Mouse (Mus musculus): ENCODE measurements at regions not wholly inside any gene's neighbourhood (a gene's known extent, or its start where the extent isn't known, plus 50 kb on each side); places are given as distances from the start of the nearest gene placed in this dataset.

DNA sequence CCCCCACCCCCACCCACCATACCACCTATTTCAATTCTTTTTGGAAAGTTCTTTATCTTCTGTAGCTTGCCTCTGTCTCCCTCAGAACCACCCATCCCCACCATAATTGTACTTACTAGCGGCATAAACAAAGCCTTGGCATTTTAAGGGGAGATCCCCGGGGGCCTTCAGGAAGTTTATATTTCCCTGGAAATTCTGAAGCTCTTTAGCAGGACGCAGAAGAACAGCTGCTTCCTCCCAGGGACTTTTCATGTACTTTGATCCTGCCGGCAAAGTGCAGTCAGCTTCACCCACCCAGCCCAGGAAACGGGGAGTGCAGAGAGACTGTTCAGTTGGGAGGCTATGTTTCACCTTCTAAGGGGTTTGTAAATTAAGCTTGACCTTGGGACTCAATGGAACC, 545.6 kb upstream of the Tbl1xr1 start:
- H3K4me3 ChIP-seq: no peak overlapping the region
- ATAC-seq (ENCODE audit: insufficient number of reproducible peaks, insufficient read depth, low FRiP score, low TSS enrichment): no peak
- WGBS: 23% methylated on average over 5 of the region's 5 CpGs
- no peaks in the 10 kb centered on the region for H3K4me1 ChIP-seq
- H3K4me2 ChIP-seq (replicated peaks): no peak overlapping the region
- H3K27ac ChIP-seq: no peak overlapping the region
- no peaks in the 10 kb centered on the region for H3K9me3 ChIP-seq
- no peaks in the 10 kb centered on the region for H3K27me3 ChIP-seq
- H3K9ac ChIP-seq: no peak overlapping the region
- no peaks in the 10 kb centered on the region for H3K36me3 ChIP-seq

DNA sequence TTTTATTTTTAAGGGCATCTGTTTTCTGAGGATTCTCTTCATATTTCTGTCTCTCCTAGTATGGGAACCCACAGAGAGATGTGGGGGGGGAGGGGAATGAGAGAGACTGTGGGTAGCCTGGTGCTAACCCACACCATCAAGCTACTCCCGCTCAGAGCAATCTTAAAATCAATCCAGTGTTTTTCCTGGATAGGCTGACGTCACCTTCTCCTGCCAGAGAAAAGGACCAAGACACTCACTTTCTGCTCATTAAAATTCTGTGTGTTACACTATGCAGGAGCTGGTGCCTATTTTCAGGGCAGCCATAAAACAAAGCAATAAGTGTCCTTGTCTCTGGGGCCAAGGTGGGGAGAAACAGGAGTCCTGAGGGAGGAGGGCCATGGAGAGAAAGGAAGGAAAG, 537.3 kb upstream of the Tbl1xr1 start:
- Histone ChIP-seq H3K9me3 (no peaks in the 10 kb centered on the region), H3K9ac (no peak overlapping the region), H3K27me3 (no peaks in the 10 kb centered on the region), H3K4me3 (no peak overlapping the region), H3K27ac (no peak overlapping the region), H3K36me3 (no peaks in the 10 kb centered on the region), H3K4me1 (no peaks in the 10 kb centered on the region; the same call in 1 of the 2 replicates), H3K4me2 (replicated peaks) (no peak overlapping the region)
- 57% methylated on average over 2 of the region's 2 CpGs for WGBS
- ATAC-seq (ENCODE audit: insufficient number of reproducible peaks, insufficient read depth, low FRiP score, low TSS enrichment): no peak

GRCm38 (mm10) chr3:21544456-21544855, 532.0 kb upstream of the Tbl1xr1 start:
- Histone ChIP-seq H3K4me2 (replicated peaks) (no peak overlapping the region), H3K27ac (no peak overlapping the region), H3K9ac (no peak overlapping the region), H3K27me3 (no peaks in the 10 kb centered on the region), H3K4me1 (peaks cover 23% of the 10 kb centered on the region), H3K9me3 (no peaks in the 10 kb centered on the region), H3K36me3 (no peaks in the 10 kb centered on the region), H3K4me3 (no peak overlapping the region)
- ATAC-seq (ENCODE audit: insufficient number of reproducible peaks, insufficient read depth, low FRiP score, low TSS enrichment): peak; percentile 47; the same call in 1 of the 2 replicates
- WGBS: 44% methylated on average over 2 of the region's 2 CpGs

- Histone ChIP-seq H3K4me1 (peaks cover 23% of the 10 kb centered on the region), H3K9ac (no peak overlapping the region), H3K27ac (peak overlapping the region; percentile 67; the same call in 1 of the 2 replicates), H3K36me3 (no peaks in the 10 kb centered on the region), H3K4me3 (no peak overlapping the region), H3K9me3 (no peaks in the 10 kb centered on the region), H3K4me2 (replicated peaks) (no peak overlapping the region), H3K27me3 (no peaks in the 10 kb centered on the region)
- no peak for ATAC-seq (ENCODE audit: insufficient number of reproducible peaks, insufficient read depth, low FRiP score, low TSS enrichment)
- 17% methylated on average over 5 of the region's 5 CpGs for WGBS
These were observed 531.1 kb upstream of the Tbl1xr1 start for GRCm38 (mm10) chr3:21545156-21545893.

DNA sequence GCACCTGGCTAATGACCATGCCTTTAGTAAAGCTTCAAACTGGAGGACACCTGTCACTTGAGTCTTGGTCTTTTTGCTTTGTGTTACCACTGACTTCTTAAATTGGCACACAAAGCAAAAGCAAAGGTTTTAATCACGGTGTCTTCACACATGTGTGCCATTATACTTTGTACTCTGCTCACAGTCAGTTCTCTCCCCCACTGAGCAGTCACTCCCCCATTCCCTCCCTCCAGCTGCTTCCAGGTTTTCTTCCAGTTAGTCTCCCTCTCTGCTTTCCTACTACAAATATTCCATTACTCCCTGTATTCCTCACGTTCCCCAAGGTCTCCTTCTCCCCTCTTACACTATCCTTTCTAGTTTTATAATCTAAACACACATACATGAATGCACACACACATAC, 530.0 kb upstream of the Tbl1xr1 start:
- WGBS: 42% methylated on average over 2 of the region's 2 CpGs
- Histone ChIP-seq H3K9me3 (no peaks in the 10 kb centered on the region), H3K4me1 (peaks cover 23% of the 10 kb centered on the region), H3K4me2 (replicated peaks) (no peak overlapping the region), H3K27ac (peak overlapping the region; percentile 67), H3K9ac (no peak overlapping the region), H3K36me3 (no peaks in the 10 kb centered on the region), H3K4me3 (no peak overlapping the region), H3K27me3 (no peaks in the 10 kb centered on the region)
- ATAC-seq (ENCODE audit: insufficient number of reproducible peaks, insufficient read depth, low FRiP score, low TSS enrichment): no peak

DNA sequence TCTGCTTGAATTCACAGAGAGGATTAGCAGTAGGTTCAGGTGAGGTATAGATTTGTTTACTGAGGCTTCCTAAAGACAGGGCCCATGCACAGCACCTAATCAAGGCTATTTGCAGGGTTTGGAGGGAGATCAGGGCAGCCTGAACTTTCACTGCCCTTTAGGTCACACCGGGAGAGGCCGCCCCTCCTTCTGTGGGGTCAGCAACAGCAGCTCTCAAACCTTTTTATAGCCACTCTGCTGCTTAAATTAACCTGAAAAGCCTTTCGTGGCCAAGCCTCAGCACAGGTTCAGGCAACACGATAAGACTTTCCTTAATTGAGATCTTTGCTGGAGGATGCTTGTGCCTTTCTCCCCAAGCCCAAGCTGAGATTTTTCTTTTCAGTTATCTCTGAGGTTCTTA, 526.8 kb upstream of the Tbl1xr1 start:
- no peak overlapping the region for H3K4me2 ChIP-seq (replicated peaks)
- peaks cover 29% of the 10 kb centered on the region for H3K4me1 ChIP-seq
- ATAC-seq (ENCODE audit: insufficient number of reproducible peaks, insufficient read depth, low FRiP score, low TSS enrichment): no peak
- H3K4me3 ChIP-seq: no peak overlapping the region
- WGBS: 43% methylated on average over 4 of the region's 4 CpGs
- H3K9me3 ChIP-seq: no peaks in the 10 kb centered on the region
- H3K27me3 ChIP-seq: no peaks in the 10 kb centered on the region
- no peak overlapping the region for H3K9ac ChIP-seq
- no peaks in the 10 kb centered on the region for H3K36me3 ChIP-seq
- no peak overlapping the region for H3K27ac ChIP-seq

DNA sequence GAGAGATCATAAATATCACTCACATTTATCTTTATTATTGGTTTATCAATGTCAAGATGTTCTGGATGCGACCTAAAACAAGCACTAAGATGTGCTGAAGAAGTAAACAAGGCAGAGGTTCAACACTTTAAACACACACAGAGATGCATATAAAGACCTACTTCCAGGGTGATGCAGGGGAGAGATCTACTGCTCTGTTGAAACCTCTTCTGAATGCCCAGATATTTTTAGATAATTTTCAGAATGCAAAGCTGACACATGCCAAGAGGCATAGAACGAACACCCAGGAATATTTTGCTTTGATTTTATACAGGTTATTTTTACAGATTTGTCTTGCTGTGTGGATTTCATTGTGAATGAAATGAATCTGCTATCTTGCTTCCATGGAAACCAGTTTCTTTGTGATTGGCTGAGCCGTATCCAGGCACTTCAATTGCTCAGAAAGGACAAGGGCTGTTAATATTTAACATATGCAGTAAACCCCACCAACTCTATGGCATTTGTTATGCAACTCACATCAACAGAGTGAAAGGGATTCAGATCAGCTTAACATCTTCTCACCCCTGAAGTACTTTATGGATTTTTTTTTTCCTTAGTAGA, 523.2 kb upstream of the Tbl1xr1 start:
- H3K9me3 ChIP-seq: no peaks in the 10 kb centered on the region
- ATAC-seq (ENCODE audit: insufficient number of reproducible peaks, insufficient read depth, low FRiP score, low TSS enrichment): no peak
- WGBS: 49% methylated on average over 3 of the region's 3 CpGs
- H3K36me3 ChIP-seq: no peaks in the 10 kb centered on the region
- H3K27me3 ChIP-seq: no peaks in the 10 kb centered on the region
- H3K4me3 ChIP-seq: no peak overlapping the region
- H3K27ac ChIP-seq: no peak overlapping the region
- no peak overlapping the region for H3K9ac ChIP-seq
- H3K4me1 ChIP-seq: peaks cover 5% of the 10 kb centered on the region; the same call in 1 of the 2 replicates
- H3K4me2 ChIP-seq (replicated peaks): no peak overlapping the region

DNA sequence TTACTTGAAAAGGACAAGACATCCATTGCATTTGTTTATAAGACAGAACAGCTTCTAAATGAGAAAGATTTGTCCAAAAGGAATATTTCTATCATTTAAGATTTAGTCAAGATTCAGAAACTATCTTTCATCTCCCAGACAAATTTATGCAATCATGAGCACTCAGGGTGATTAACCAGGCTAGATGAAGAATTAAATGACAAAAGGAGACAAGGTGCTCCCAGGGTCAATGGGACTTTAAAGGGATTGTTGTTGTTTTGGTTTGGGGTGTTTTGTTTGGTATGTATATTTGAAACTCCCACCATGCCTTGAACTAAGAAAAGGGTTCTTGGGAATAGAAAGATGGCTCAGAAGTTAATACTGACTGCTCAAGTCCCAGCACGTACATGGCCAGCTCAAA, 522.6 kb upstream of the Tbl1xr1 start:
- Histone ChIP-seq H3K36me3 (no peaks in the 10 kb centered on the region), H3K27me3 (no peaks in the 10 kb centered on the region), H3K27ac (no peak overlapping the region), H3K9ac (no peak overlapping the region), H3K9me3 (no peaks in the 10 kb centered on the region), H3K4me2 (replicated peaks) (no peak overlapping the region), H3K4me1 (peaks cover 5% of the 10 kb centered on the region; the same call in 1 of the 2 replicates), H3K4me3 (no peak overlapping the region)
- 41% methylated on average over 1 of the region's 1 CpGs for WGBS
- no peak for ATAC-seq (ENCODE audit: insufficient number of reproducible peaks, insufficient read depth, low FRiP score, low TSS enrichment)

- Histone ChIP-seq H3K9me3 (no peaks in the 10 kb centered on the region), H3K4me2 (replicated peaks) (no peak overlapping the region), H3K4me3 (no peak overlapping the region), H3K4me1 (peaks cover 5% of the 10 kb centered on the region; the same call in 1 of the 2 replicates), H3K9ac (no peak overlapping the region), H3K27me3 (no peaks in the 10 kb centered on the region), H3K27ac (no peak overlapping the region), H3K36me3 (no peaks in the 10 kb centered on the region)
- ATAC-seq (ENCODE audit: insufficient number of reproducible peaks, insufficient read depth, low FRiP score, low TSS enrichment): no peak
- WGBS: 71% methylated on average over 12 of the region's 12 CpGs
These were observed 518.5 kb upstream of the Tbl1xr1 start for GRCm38 (mm10) chr3:21557963-21558441.

GRCm38 (mm10) chr3:21562771-21563312, 513.6 kb upstream of the Tbl1xr1 start:
- peaks cover 13% of the 10 kb centered on the region for H3K4me1 ChIP-seq
- ATAC-seq (ENCODE audit: insufficient number of reproducible peaks, insufficient read depth, low FRiP score, low TSS enrichment): no peak
- no peak overlapping the region for H3K4me2 ChIP-seq (replicated peaks)
- no peak overlapping the region for H3K9ac ChIP-seq
- no peaks in the 10 kb centered on the region for H3K36me3 ChIP-seq
- H3K4me3 ChIP-seq: no peak overlapping the region
- no peaks in the 10 kb centered on the region for H3K9me3 ChIP-seq
- H3K27ac ChIP-seq: no peak overlapping the region
- WGBS: 79% methylated on average over 2 of the region's 2 CpGs
- H3K27me3 ChIP-seq: no peaks in the 10 kb centered on the region

DNA sequence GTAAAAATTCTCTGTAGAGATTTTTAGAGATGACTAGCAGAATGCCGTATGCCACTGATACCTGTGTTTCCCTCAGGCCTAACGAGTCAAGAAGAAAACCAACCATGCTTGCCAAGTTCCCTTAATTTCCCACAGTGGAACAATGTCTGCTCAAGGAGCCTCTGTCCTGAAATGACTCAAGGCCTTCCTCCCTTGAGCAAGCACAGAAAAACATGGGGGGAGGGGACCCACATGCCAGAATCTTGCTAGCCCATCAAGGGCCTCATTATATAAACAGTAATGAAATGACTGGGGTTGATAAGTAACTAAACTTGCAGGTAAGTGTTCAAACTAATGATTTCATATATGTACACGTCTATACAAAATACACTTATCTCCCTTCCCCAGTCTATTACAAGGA, 513.0 kb upstream of the Tbl1xr1 start:
- peak overlapping the region; percentile 82; the same call in 1 of the 2 replicates for H3K27ac ChIP-seq
- peaks cover 13% of the 10 kb centered on the region for H3K4me1 ChIP-seq
- no peak overlapping the region for H3K9ac ChIP-seq
- no peak overlapping the region for H3K4me2 ChIP-seq (replicated peaks)
- H3K4me3 ChIP-seq: no peak overlapping the region
- H3K36me3 ChIP-seq: no peaks in the 10 kb centered on the region
- no peaks in the 10 kb centered on the region for H3K9me3 ChIP-seq
- ATAC-seq (ENCODE audit: insufficient number of reproducible peaks, insufficient read depth, low FRiP score, low TSS enrichment): no peak
- WGBS: 51% methylated on average over 3 of the region's 3 CpGs
- H3K27me3 ChIP-seq: no peaks in the 10 kb centered on the region

DNA sequence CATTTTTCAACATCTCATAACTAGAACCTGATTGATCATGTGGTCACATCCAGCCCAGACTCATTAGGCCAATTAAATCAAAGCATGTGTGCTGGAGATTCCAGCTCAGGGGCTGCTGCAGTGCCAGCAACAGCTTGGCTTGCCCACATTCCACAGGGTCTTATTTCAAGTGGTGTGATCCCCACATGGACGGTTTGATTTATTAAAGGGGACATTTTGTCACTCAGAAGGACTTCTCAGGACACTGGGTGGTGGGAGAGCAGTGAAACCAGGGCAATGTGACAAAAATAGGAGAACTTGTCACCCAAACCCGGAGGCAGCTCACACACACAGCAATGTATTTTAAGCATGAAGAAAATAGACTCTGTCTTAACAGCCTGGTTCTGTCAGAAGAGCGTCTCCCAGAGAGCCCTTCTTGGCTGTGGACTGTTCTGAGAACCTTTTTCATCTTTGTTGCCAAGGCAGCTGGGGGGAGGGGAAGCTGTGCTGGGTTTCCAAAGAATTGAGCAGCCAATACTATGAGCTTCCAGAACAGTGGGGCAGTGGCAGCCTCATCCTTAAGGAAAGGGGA, 512.2 kb upstream of the Tbl1xr1 start:
- Histone ChIP-seq H3K27ac (peak overlapping the region; percentile 82), H3K36me3 (no peaks in the 10 kb centered on the region), H3K27me3 (no peaks in the 10 kb centered on the region), H3K9me3 (no peaks in the 10 kb centered on the region), H3K4me2 (replicated peaks) (no peak overlapping the region), H3K4me3 (no peak overlapping the region), H3K4me1 (peaks cover 13% of the 10 kb centered on the region), H3K9ac (no peak overlapping the region)
- WGBS: 7% methylated on average over 3 of the region's 3 CpGs
- ATAC-seq (ENCODE audit: insufficient number of reproducible peaks, insufficient read depth, low FRiP score, low TSS enrichment): peak; percentile 86
